Mouse (Mus musculus) naive thymus-derived CD4-positive, alpha-beta T cell, adult 2 months (primary cell): ENCODE results near the gene Zfp563.

ENCODE experiments used
- DNase-seq: peaks from one replicate; pipeline ENCODE4 v3.0.0-alpha.2; 2011; ENCODE audit warnings: low read depth

Zfp563 gene

DNA sequence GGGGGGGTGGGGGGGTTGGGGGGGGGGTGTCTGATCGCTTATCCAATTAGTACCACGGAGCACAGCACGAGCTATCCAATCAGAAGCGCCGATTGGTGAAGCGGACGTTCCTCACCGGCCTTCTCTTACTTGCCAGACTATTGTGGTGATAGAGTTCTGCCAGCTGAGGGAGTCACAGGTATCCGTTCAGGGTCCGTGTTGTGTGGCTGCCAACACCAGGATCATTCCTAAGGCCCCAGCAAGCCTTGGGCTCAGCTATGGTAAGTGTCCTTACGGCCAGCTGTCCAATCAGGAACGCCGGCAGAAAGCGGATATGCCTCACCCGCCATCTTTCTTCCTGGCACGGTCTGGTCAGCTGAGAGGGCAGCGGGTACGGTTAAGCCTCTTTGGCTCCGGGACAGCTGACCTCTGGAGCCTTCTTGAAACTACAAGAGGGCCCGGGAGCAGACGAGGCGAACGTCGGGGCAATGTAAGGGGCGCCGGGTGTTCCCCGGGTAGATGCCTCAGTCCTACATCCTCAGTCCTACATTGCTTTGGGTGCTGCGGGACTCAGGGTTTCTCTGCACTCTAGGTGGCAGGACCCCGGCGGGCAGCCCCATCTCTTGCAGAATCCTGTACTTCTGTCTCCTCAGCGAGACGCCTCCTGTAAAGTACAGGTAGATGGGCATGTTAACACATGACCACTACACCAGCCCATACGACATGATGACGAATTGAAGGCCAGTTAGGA lies at the start of gene Zfp563:
Gene Zfp563 (plus strand): TSS at position 91 of the 730 bp plus-strand sequence.
- DNase-seq = peak; percentile 93

DNA sequence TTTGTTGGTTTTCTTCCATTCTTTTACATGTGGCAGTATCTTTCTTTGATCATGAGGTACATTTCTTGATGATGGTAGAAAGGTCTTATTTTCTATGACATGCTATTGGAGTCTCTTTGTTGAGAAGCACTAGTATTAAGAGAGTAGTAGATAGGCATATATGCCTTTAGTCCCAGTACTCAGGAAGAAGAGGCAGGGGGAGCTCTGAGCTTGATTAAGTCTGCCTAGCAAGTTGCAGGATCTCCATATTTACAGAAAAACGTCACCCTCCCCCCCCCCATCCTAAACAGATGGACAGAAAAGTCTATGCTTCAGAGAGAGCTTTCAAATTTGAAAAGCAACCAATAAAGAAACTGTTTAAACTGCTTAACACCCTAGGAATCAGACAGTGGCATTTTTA lies 30.3 kb upstream of the Zfp563 start:
- no peak for DNase-seq

DNA sequence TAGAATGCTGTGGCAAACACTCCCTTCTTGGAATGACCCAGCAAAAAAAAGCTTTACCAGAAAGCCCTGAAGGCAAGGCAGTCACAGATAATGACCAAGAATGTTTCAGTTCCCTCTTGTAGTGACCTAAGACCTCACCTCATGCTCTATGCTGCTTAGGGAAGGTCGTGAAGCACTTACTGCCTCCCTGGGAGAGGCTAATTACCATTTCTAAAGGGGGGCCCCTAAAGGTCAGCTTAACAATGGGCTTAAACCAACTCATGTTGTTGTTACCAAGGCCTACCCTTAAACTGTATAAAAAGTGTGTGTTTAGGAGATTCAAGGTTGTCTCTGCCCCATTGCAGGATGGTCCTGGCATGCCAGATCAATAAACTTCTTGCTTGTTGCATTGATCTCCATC lies 26.1 kb upstream of the Zfp563 start:
- no peak for DNase-seq

DNA sequence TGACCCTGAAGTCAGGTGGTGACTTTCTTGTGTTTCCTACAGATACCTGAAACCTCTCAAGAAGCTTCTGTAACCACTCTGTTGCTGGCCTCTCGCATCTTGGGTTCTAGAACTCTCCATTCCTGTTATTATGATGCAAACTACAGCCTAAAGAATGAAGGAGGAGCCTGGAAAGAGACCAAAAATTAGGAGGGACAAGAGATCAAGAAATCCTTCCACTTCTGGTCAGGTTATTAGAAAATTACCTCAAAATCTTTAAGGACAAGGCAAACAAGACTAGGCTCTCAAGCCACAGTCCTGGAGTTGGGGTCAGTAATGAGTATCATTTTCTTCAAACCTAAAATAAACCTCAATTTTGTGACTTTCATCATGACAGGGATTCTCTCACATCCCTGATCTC lies 21.2 kb upstream of the Zfp563 start, which contains the start of gene 4921501E09Rik:
Gene 4921501E09Rik (minus strand): TSS at position 101 of the 400 bp plus-strand sequence.
- no peak for DNase-seq

DNA sequence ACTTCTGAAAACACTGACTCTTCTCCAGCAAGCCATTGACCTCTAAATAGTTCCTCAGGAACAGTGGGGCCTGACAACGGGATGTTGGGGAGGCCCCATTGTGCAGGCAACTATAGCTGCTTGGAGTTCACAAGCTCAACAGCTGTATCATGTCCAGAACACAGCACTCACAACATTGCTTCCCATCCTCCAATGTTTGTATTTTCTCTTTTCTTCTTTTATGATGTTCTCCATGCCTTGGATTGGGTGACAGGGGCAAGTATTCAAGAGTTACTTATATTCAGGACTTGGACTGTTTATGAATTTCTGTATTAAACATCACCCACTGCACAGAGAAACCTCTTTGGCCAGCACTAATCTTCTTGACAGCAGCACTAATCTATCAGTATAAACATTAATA lies 2.5 kb downstream of the Zfp563 start:
- DNase-seq = no peak

DNA sequence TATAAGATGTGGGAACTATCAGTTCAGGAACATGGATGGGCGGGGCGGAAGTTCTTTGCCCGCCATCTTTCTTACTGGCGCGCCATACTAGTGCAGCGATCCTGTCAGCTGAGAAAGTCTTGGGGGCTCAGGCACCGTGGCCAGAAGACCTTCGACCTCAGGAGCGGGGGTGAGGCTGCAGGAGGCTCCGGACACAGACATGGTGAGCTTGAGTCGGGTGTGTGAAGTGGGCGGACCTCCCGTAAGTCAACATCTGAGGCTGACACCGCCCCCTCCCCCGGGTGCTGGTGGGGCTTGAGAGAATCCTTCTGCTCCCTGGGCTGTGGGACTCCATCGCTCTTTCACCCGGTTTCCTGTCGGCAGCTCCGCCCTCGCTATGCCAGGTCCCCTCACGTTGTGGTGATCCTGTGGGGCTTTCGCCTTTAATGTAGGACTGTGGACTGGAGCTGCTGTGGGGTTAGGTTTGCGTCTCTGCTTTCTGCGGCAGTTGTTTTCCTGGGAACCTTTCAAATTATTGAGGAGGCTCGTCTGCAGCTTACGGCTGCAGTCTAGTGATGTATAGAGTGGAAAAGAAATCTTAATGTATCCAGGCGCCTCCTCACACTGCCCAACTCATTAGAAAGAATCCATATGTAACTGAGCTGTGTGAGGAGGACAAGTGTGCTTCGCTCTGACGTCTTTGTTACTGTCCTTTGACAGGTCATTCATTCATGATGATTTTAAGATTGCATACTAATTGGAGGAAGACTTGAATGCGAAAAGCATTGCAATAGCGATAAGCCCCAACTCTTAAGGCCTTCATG lies 3.5 kb downstream of the Zfp563 start:
- peak; percentile 77 for DNase-seq

DNA sequence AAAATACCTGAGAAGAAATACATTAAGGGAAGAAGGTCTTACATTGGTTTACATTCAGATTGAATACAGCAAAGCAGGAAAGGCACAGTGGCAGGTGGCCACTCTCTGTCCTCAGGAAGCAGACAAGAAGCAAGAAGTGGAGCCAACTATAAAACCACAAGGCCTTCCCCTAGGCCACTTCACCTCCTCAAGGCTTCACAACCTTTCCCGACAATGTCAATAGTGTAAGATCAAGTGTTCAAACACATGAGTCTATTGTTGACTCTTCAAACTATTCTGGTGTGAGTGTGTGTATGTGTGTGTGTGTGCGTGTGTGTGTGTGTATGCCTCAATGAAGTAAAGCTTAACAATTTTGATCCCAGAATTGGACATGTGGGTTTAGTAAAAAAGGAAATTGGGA lies 8.3 kb downstream of the Zfp563 start:
- no peak for DNase-seq

DNA sequence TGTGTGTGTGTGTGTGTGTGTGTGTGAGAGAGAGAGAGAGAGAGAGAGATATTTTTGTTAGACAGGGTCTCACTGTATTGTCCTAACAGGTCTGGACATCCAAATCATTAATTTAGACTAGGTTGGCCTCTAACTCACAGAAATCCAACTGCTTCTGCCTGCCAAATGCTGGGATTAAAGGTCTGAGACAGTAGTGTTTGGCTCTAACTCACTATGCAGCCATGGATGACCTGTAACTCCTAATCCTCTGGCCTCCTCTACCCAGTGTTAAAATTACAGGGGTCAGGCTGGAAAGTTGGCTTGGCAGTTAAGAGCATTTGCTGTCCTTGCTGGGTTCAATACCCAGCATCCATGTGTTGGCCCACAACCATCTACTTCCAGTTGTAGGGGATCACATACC lies 35.4 kb downstream of the Zfp563 start:
- no peak for DNase-seq

DNA sequence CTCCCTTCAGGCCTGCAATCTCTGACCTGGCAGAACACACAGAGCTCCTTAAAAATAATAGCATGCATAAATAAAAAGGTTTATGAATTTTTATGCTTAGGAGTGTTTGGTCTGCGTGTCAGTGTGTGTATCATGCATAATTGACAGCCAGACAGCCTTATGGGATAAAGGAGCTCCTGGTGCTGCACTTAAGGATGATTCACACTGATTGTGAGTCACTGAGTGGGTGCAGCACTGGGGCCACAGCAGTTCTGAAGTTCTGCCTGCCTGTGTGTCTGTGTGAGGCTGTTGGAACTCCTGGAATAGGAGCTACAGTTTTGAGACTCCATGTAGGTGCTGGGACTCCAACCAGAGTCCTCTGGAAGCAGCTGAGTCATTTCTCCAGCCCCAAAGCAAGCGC lies 37.1 kb downstream of the Zfp563 start:
- DNase-seq = no peak

DNA sequence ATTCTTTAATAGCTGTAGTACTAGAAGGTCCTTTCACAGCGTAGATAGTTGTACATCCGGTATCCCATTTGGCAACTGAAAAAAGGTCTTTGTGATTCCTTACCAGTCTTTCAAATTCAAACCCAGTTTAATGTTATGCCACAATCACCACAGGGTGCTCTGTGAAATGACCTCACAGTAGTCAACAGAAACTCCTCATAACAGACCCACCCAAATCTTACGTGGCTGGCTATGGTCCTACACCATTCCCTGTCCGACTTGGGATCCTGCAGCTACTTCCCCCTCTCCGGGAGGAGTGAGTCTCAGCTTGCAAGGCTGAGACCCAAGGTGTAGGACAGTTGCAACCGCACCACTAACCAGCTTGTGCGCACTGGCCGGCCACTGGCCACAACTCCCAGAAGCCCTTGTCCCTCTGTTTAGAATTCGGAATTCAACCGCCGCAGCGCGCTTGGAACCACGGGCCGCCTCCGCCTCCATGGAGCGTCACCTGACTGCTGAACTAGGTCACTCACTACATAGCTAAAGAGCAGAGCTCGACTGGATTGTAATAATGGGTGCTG lies 50.2 kb downstream of the Zfp563 start, which contains the start of gene Morc2b:
Gene Morc2b (minus strand): TSS at position 423 of the 560 bp plus-strand sequence.
- no peak for DNase-seq
